Mouse (Mus musculus): ENCODE results near the gene Pam.

GRCm38 (mm10) chr1:97781674-97782073 is 313.8 kb downstream of the Pam start:
- no peak for TF ChIP-seq CTCF (IDR thresholded peaks at IDR 0.05; ENCODE audit: low read depth)
- TF ChIP-seq EP300 (optimal IDR thresholded peaks at IDR 0.05), result no peak

Measured in stomach, postnatal 0 days (tissue).